Mouse (Mus musculus): ENCODE data around the gene Klf2. TPM values are rescaled to one million over a fixed set of nuclear protein-coding genes. Genes with fewer than 3 reads are reported as not detected.

Gene Klf2
- polyA plus RNA-seq, 1 experiment, result 44.7 TPM

- H3K4me3 ChIP-seq (ENCODE audit: low read depth, low read length), result no peak overlapping the region
Observed at GRCm38 (mm10) chr8:72273807-72274206, 45.0 kb upstream of the Klf2 start.

DNA sequence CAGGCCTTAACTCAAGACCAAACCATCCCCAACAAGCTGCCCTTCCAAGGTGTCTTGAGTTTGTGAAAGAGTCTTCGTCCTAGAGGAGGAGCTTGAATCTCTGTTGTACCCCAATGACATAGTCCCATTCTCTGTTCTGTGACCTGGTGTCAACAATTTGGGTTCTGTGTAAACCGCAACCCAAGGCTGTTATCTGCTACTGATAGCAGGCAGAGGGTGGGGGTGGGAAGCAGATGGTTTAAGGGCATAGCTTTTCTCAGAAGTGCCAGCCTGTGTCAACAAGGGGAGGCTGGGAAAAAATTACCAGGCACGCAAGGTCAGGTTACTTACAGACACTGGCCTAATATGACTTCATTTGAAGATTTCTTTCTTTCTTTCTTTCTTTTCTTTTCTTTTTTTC lies 41.6 kb upstream of the Klf2 start:
- no peaks in the 10 kb centered on the region for H3K36me3 ChIP-seq (ENCODE audit: control insufficient read depth, insufficient read depth, low read length, poor library complexity, severe bottlenecking)
- TF ChIP-seq POLR2A (IDR thresholded peaks at IDR 0.05; ENCODE audit: insufficient read depth, low read length), result no peak
- TF ChIP-seq CTCF (IDR thresholded peaks at IDR 0.05; ENCODE audit: low read depth, low read length), result no peak
- TF ChIP-seq EP300 (IDR thresholded peaks at IDR 0.05; ENCODE audit: insufficient read depth, low read depth, low read length), result no peak

More at GRCm38 (mm10) chr8:72273807-72274206, 45.0 kb upstream of the Klf2 start:
- no peaks in the 10 kb centered on the region for H3K27me3 ChIP-seq (ENCODE audit: control insufficient read depth, insufficient read depth, low read length, poor library complexity, severe bottlenecking)
- H3K27ac ChIP-seq (ENCODE audit: insufficient read depth, low read length), result no peak overlapping the region
- H3K9me3 ChIP-seq (replicated peaks; ENCODE audit: control insufficient read depth, insufficient read depth, low read length, poor library complexity, severe bottlenecking), result no peaks in the 10 kb centered on the region
- H3K4me1 ChIP-seq (ENCODE audit: control insufficient read depth, insufficient read depth, low read length), result no peaks in the 10 kb centered on the region
- no peak for TF ChIP-seq CTCF (IDR thresholded peaks at IDR 0.05; ENCODE audit: low read depth, low read length)
- H3K36me3 ChIP-seq (ENCODE audit: control insufficient read depth, insufficient read depth, low read length, poor library complexity, severe bottlenecking), result no peaks in the 10 kb centered on the region
- no peak overlapping the region for H3K9ac ChIP-seq (ENCODE audit: low read depth, poor library complexity, severe bottlenecking)

GRCm38 (mm10) chr8:72279151-72279550 lies 39.7 kb upstream of the Klf2 start:
- H3K9ac ChIP-seq (ENCODE audit: low read depth, poor library complexity, severe bottlenecking), result no peak overlapping the region
- no peaks in the 10 kb centered on the region for H3K27me3 ChIP-seq (ENCODE audit: control insufficient read depth, insufficient read depth, low read length, poor library complexity, severe bottlenecking)
- H3K27ac ChIP-seq (ENCODE audit: insufficient read depth, low read length), result no peak overlapping the region
- no peak overlapping the region for H3K4me3 ChIP-seq (ENCODE audit: low read depth, low read length)
- TF ChIP-seq CTCF (IDR thresholded peaks at IDR 0.05; ENCODE audit: low read depth, low read length) (no peak), EP300 (IDR thresholded peaks at IDR 0.05; ENCODE audit: insufficient read depth, low read depth, low read length) (no peak), POLR2A (IDR thresholded peaks at IDR 0.05; ENCODE audit: insufficient read depth, low read length) (no peak)
- no peaks in the 10 kb centered on the region for H3K4me1 ChIP-seq (ENCODE audit: control insufficient read depth, insufficient read depth, low read length)
- no peaks in the 10 kb centered on the region for H3K36me3 ChIP-seq (ENCODE audit: control insufficient read depth, insufficient read depth, low read length, poor library complexity, severe bottlenecking)
- H3K9me3 ChIP-seq (replicated peaks; ENCODE audit: control insufficient read depth, insufficient read depth, low read length, poor library complexity, severe bottlenecking), result no peaks in the 10 kb centered on the region

More for the DNA sequence above, 41.6 kb upstream of the Klf2 start:
- no peak overlapping the region for H3K9ac ChIP-seq (ENCODE audit: low read depth, poor library complexity, severe bottlenecking)
- H3K27me3 ChIP-seq (ENCODE audit: control insufficient read depth, insufficient read depth, low read length, poor library complexity, severe bottlenecking), result no peaks in the 10 kb centered on the region
- H3K4me1 ChIP-seq (ENCODE audit: control insufficient read depth, insufficient read depth, low read length), result no peaks in the 10 kb centered on the region
- no peak overlapping the region for H3K27ac ChIP-seq (ENCODE audit: insufficient read depth, low read length)
- no peak overlapping the region for H3K4me3 ChIP-seq (ENCODE audit: low read depth, low read length)
- no peaks in the 10 kb centered on the region for H3K9me3 ChIP-seq (replicated peaks; ENCODE audit: control insufficient read depth, insufficient read depth, low read length, poor library complexity, severe bottlenecking)

DNA sequence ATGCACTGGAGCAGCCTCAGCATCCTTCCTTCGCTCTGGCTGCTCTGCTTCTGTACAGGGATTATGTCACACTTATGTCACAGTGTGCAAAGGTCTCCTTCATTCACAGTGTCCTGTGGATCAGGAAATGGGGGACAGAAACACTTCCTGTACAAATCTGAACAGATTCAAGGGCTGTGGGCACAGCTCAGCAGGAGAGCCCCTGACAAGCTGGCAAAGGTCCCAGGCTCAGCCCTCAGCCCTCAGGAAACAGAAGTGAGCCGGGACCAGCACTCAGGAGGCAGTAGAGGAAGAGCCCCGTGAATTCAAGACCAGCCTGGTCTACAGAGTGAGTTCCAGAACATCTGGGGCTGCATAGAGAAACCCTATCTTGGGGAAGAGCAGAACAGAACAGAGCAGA lies 37.2 kb upstream of the Klf2 start:
- H3K27ac ChIP-seq (ENCODE audit: insufficient read depth, low read length), result no peak overlapping the region
- no peaks in the 10 kb centered on the region for H3K27me3 ChIP-seq (ENCODE audit: control insufficient read depth, insufficient read depth, low read length, poor library complexity, severe bottlenecking)
- no peaks in the 10 kb centered on the region for H3K36me3 ChIP-seq (ENCODE audit: control insufficient read depth, insufficient read depth, low read length, poor library complexity, severe bottlenecking)
- no peaks in the 10 kb centered on the region for H3K4me1 ChIP-seq (ENCODE audit: control insufficient read depth, insufficient read depth, low read length)
- H3K9ac ChIP-seq (ENCODE audit: low read depth, poor library complexity, severe bottlenecking), result no peak overlapping the region
- H3K9me3 ChIP-seq (replicated peaks; ENCODE audit: control insufficient read depth, insufficient read depth, low read length, poor library complexity, severe bottlenecking), result no peaks in the 10 kb centered on the region
- TF ChIP-seq CTCF (IDR thresholded peaks at IDR 0.05; ENCODE audit: low read depth, low read length), result no peak
- no peak for TF ChIP-seq EP300 (IDR thresholded peaks at IDR 0.05; ENCODE audit: insufficient read depth, low read depth, low read length)
- no peak for TF ChIP-seq POLR2A (IDR thresholded peaks at IDR 0.05; ENCODE audit: insufficient read depth, low read length)
- H3K4me3 ChIP-seq (ENCODE audit: low read depth, low read length), result no peak overlapping the region

GRCm38 (mm10) chr8:72285285-72285684 lies 33.5 kb upstream of the Klf2 start:
- Histone ChIP-seq H3K27me3 (ENCODE audit: control insufficient read depth, insufficient read depth, low read length, poor library complexity, severe bottlenecking) (no peaks in the 10 kb centered on the region), H3K9ac (ENCODE audit: low read depth, poor library complexity, severe bottlenecking) (no peak overlapping the region), H3K36me3 (ENCODE audit: control insufficient read depth, insufficient read depth, low read length, poor library complexity, severe bottlenecking) (no peaks in the 10 kb centered on the region), H3K9me3 (replicated peaks; ENCODE audit: control insufficient read depth, insufficient read depth, low read length, poor library complexity, severe bottlenecking) (no peaks in the 10 kb centered on the region), H3K27ac (ENCODE audit: insufficient read depth, low read length) (no peak overlapping the region), H3K4me3 (ENCODE audit: low read depth, low read length) (no peak overlapping the region), H3K4me1 (ENCODE audit: control insufficient read depth, insufficient read depth, low read length) (no peaks in the 10 kb centered on the region)
- TF ChIP-seq POLR2A (IDR thresholded peaks at IDR 0.05; ENCODE audit: insufficient read depth, low read length), result no peak
- TF ChIP-seq EP300 (IDR thresholded peaks at IDR 0.05; ENCODE audit: insufficient read depth, low read depth, low read length), result no peak
- no peak for TF ChIP-seq CTCF (IDR thresholded peaks at IDR 0.05; ENCODE audit: low read depth, low read length)

- TF ChIP-seq POLR2A (IDR thresholded peaks at IDR 0.05; ENCODE audit: insufficient read depth, low read length), result no peak
- no peak for TF ChIP-seq EP300 (IDR thresholded peaks at IDR 0.05; ENCODE audit: insufficient read depth, low read depth, low read length)
- TF ChIP-seq CTCF (IDR thresholded peaks at IDR 0.05; ENCODE audit: low read depth, low read length), result no peak
- no peak overlapping the region for H3K27ac ChIP-seq (ENCODE audit: insufficient read depth, low read length)
- H3K9me3 ChIP-seq (replicated peaks; ENCODE audit: control insufficient read depth, insufficient read depth, low read length, poor library complexity, severe bottlenecking), result no peaks in the 10 kb centered on the region
- H3K9ac ChIP-seq (ENCODE audit: low read depth, poor library complexity, severe bottlenecking), result no peak overlapping the region
- H3K27me3 ChIP-seq (ENCODE audit: control insufficient read depth, insufficient read depth, low read length, poor library complexity, severe bottlenecking), result no peaks in the 10 kb centered on the region
- no peak overlapping the region for H3K4me3 ChIP-seq (ENCODE audit: low read depth, low read length)
- peaks cover 7% of the 10 kb centered on the region for H3K4me1 ChIP-seq (ENCODE audit: control insufficient read depth, insufficient read depth, low read length)
- no peaks in the 10 kb centered on the region for H3K36me3 ChIP-seq (ENCODE audit: control insufficient read depth, insufficient read depth, low read length, poor library complexity, severe bottlenecking)
Observed at GRCm38 (mm10) chr8:72289051-72289450, 29.8 kb upstream of the Klf2 start.

All from ES-Bruce4 (cell line).